Mouse (Mus musculus) heart, postnatal 0 days (tissue): ENCODE measurements at regions not wholly inside any gene's neighbourhood (a gene's known extent, or its start where the extent isn't known, plus 50 kb on each side); places are given as distances from the start of the nearest gene placed in this dataset.

Experiments used
- CTCF ChIP-seq: IDR thresholded peaks from 2 replicates; pipeline ENCODE4 v1.5.1; 2016; ENCODE audit warnings: antibody characterized with exemption, control low read depth, low read depth
- EP300 ChIP-seq: IDR thresholded peaks from 2 replicates; pipeline ENCODE4 v1.6.1; 2016; ENCODE audit warnings: antibody characterized with exemption, low read depth

- TF ChIP-seq CTCF (no peak), EP300 (no peak)
Measured at GRCm38 (mm10) chr8:107887333-107887732, 55.1 kb upstream of the Zfhx3 start.
